Mouse (Mus musculus) liver, adult 2 months (tissue): ENCODE results near the gene Rfx7.

Experiments
- CTCF ChIP-seq: fragments of 200-500 bp; IDR thresholded peaks from 2 replicates; pipeline ENCODE4 v1.5.1; 2011; ENCODE audit warnings: low read depth, low read length, control low read depth
- POLR2A ChIP-seq: fragments of 200-500 bp; IDR thresholded peaks from 2 replicates; pipeline ENCODE4 v1.6.1; 2011; ENCODE audit warnings: low read length, control low read depth; ENCODE audit not compliant: insufficient read depth; ENCODE audit errors: extremely low read depth

DNA sequence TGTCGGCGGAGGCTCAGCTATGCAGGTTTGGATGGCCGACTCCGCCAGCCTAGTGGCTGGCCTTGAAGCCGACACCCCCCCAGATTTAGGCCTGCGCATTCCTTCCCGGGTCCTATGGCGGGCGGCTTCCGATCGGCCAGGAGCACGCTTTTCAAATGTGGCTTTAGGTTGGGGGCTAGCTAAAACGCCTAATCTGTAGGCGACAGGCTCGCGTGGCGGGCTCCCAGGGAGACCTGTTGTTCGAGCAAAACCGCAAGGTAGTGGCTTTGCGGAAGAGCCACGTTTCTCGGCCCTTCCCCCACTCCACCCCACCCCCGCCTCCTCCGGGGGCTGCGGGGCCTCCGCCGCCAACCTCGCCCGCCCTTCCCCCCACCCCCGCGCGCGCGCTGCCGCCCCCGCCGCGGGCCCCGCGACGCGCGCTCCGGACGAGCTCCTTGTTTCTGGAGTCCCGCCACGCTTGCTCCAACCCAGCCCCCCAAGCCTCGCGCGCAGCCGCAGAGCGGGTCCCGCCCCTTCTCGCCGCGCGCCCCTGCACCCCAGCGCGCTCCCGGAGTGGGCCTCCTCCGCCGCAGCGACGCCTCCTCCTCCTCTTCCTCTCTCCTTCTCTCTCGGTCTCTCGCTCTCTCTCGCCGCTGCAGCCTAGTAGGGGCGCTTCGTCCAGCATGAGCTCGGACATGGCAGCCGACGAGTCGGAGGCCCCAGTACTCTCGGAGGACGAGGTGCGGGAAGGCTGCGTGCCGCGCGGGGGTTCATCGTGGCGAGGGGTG is 130.0 kb downstream of the Rfx7 start, which contains the start of gene Nedd4:
- TF ChIP-seq POLR2A (peak; percentile 94), CTCF (no peak)
